Mouse (Mus musculus): Measurements from ENCODE around the gene Synj2. TPM values are rescaled to one million over a fixed set of nuclear protein-coding genes. Genes with fewer than 3 reads are reported as not detected.

Gene Synj2
- total and polyA plus RNA-seq, 3 experiments: 21.2 to 58.1 (median 43.7) TPM

DNA sequence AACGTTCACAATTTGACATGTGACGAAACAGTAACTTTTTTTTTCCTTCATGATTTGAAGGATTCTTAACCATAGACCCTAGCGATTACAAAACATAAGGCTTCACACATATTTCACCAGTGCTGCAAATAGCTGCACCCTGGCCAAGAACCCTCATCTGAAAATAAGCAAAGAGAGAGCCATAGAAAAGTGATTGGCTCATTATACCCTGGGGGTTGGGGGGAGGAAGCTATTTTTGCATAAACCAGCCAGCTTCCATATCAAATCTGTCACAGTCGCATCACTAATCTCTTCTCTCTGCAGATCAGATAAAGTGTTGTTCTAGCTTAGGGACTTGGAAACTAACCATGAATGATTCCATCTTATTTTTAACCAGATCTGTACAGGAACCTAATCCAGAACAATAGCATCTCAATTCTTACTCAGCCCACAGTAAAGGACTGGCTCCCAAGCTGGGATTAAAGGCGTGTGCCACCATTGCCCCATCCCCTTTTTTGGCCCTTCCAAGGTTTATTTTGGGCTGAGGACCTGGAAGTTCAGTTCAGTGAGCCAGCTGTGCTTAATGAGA, 142.3 kb downstream of the Synj2 start:
- Histone ChIP-seq H3K79me2 (replicated peaks; ENCODE audit: control insufficient read depth, insufficient read depth, low read length) (no peaks in the 10 kb centered on the region), H3K9ac (ENCODE audit: low read depth, low read length) (no peak overlapping the region), H3K36me3 (ENCODE audit: control insufficient read depth, insufficient read depth, low read length) (no peaks in the 10 kb centered on the region), H3K4me3 (no peak overlapping the region), H3K27me3 (ENCODE audit: control insufficient read depth, insufficient read depth, low read length) (no peaks in the 10 kb centered on the region), H3K27ac (no peak overlapping the region), H3K4me1 (ENCODE audit: control insufficient read depth, insufficient read depth, low read length) (peaks cover 2% of the 10 kb centered on the region; the same call in 1 of the 2 replicates)
- no peak for DNase-seq
- intact Hi-C loops (cut with DNase I): no loop called here
- TF ChIP-seq CTCF (IDR thresholded peaks at IDR 0.05) (no peak), EP300 (IDR thresholded peaks at IDR 0.05; ENCODE audit: insufficient read depth, low read depth, low read length) (no peak), POLR2A (IDR thresholded peaks at IDR 0.05; ENCODE audit: insufficient read depth, low read depth, low read length) (no peak)
- WGBS: 67% methylated on average over 5 of the region's 5 CpGs

DNA sequence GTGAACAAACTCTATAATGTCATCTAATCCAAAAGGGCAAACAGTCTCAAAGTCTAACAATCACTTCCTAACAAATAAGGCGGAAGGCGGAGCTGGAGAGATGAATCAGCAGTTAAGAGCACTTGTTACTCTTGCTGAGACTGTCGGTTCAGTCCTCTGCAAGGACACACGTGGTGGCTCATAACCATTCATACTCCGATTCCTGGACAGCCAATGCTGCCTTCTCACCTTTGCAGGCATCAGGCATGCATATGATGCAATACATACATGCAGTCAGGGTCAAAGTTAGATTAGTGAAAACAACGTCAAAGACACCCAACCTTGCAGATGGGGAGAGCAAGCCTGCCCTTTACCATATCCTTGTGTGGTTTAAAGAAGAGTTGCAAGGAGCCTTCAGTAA, 150.5 kb downstream of the Synj2 start:
- 85% methylated on average over 6 of the region's 6 CpGs for WGBS
- Histone ChIP-seq H3K36me3 (ENCODE audit: control insufficient read depth, insufficient read depth, low read length) (no peaks in the 10 kb centered on the region), H3K79me2 (replicated peaks; ENCODE audit: control insufficient read depth, insufficient read depth, low read length) (no peaks in the 10 kb centered on the region), H3K4me1 (ENCODE audit: control insufficient read depth, insufficient read depth, low read length) (no peaks in the 10 kb centered on the region), H3K27ac (no peak overlapping the region), H3K4me3 (no peak overlapping the region), H3K9ac (ENCODE audit: low read depth, low read length) (no peak overlapping the region), H3K27me3 (ENCODE audit: control insufficient read depth, insufficient read depth, low read length) (no peaks in the 10 kb centered on the region)
- intact Hi-C loops (cut with DNase I): no loop called here
- no peak for DNase-seq
- TF ChIP-seq CTCF (IDR thresholded peaks at IDR 0.05): no peak
- no peak for TF ChIP-seq POLR2A (IDR thresholded peaks at IDR 0.05; ENCODE audit: insufficient read depth, low read depth, low read length)
- TF ChIP-seq EP300 (IDR thresholded peaks at IDR 0.05; ENCODE audit: insufficient read depth, low read depth, low read length): no peak

Other genes with a start within 250 kb of the Synj2 start
- gene Snx9, start 100.0 kb upstream of the Synj2 start, total RNA-seq (2021): 10 to 100 TPM; 30.2 to 31.9 TPM
- gene Snx9, start 100.0 kb upstream of the Synj2 start, polyA plus RNA-seq (2012; rRNA removed): 16.7 and 27.0 TPM in 2 replicates
- 1 to 10 TPM; 7.0 to 8.6 TPM for gene Serac1, start 138.5 kb downstream of the Synj2 start, total RNA-seq (2021)
- gene Serac1, start 138.5 kb downstream of the Synj2 start, polyA plus RNA-seq (2012; rRNA removed): 5.7 and 11.5 TPM in 2 replicates
- gene Gtf2h5, start 138.5 kb downstream of the Synj2 start, total RNA-seq (2021): 10 to 100 TPM; 54.6 to 64.7 TPM
- gene Gtf2h5, start 138.5 kb downstream of the Synj2 start, polyA plus RNA-seq (2012; rRNA removed): 25.5 and 36.3 TPM in 2 replicates
- 100 to 1,000 TPM in 1 of 2 experiments, 10 to 100 TPM in 1; 97.2 to 112 TPM for gene Tulp4, start 165.2 kb downstream of the Synj2 start, total RNA-seq (2021)
- gene Tulp4, start 165.2 kb downstream of the Synj2 start, polyA plus RNA-seq (2012; rRNA removed): 31.2 and 37.8 TPM in 2 replicates

All from heart, adult 2 months (tissue).